Mouse (Mus musculus): ENCODE data around the gene Snd1. TPM values are rescaled to one million over a fixed set of nuclear protein-coding genes. Genes with fewer than 3 reads are reported as not detected.

Snd1 gene
- total and polyA plus RNA-seq, 3 experiments: 83.7 to 377 (median 210) TPM

DNA sequence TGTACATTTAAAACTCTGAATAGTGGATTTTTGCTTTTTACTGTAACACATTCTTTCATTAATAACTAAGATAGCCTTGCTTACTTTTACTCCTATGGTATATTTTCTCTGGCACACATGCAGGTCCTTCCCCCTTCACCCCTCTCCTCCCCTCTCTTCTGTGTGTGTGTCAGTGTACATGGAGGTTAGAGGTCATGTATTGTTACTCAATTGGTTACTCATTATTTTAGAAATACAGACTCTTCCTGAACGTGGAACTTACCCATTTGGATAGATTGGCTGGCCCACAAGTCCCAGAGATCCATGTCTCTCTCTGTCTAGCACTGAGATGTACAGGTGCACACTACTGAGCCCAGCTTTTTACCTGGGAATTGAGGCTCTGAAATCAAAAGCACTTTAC lies 160.2 kb downstream of the Snd1 start:
- H3K4me2 ChIP-seq (ENCODE audit: insufficient read depth, low read depth, poor library complexity, severe bottlenecking): no peak overlapping the region
- no peak overlapping the region for H3K27ac ChIP-seq (ENCODE audit: insufficient read depth, low read depth)
- peaks cover 7% of the 10 kb centered on the region for H3K79me2 ChIP-seq (replicated peaks; ENCODE audit: control insufficient read depth, extremely low read depth, insufficient read depth, poor library complexity, severe bottlenecking)
- no peak for DNase-seq (ENCODE audit: extremely low read depth)
- H3K9me3 ChIP-seq (replicated peaks; ENCODE audit: low read length): no peaks in the 10 kb centered on the region
- no peaks in the 10 kb centered on the region for H3K27me3 ChIP-seq (replicated peaks)
- no peak for TF ChIP-seq ZNF384 (IDR thresholded peaks at IDR 0.05; ENCODE audit: low read depth, low read length)
- no peak for TF ChIP-seq KAT2A (IDR thresholded peaks at IDR 0.05; ENCODE audit: insufficient replicate concordance, low read length)
- TF ChIP-seq E2F4 (IDR thresholded peaks at IDR 0.05; ENCODE audit: insufficient replicate concordance, low read depth, low read length): no peak
- TF ChIP-seq JUND (conservative IDR thresholded peaks at IDR 0.05; ENCODE audit: low read depth, low read length): no peak
- TF ChIP-seq USF1 (IDR thresholded peaks at IDR 0.05; ENCODE audit: low read depth, low read length): no peak
- TF ChIP-seq GABPA (IDR thresholded peaks at IDR 0.05; ENCODE audit: insufficient replicate concordance, low read depth, low read length): no peak
- no peak for TF ChIP-seq EP300 (IDR thresholded peaks at IDR 0.05; ENCODE audit: low read length)
- no peak for TF ChIP-seq MAFK (IDR thresholded peaks at IDR 0.05; ENCODE audit: insufficient replicate concordance, low read length)
- TF ChIP-seq TCF12 (IDR thresholded peaks at IDR 0.05; ENCODE audit: low read depth, low read length): no peak
- no peak for TF ChIP-seq CTCF (conservative IDR thresholded peaks at IDR 0.05 in 1 of 2, IDR thresholded peaks at IDR 0.05 in 1 of 2; ENCODE audit: low read depth in 2 of 2, low read length in 2 of 2)
- TF ChIP-seq IRF4 (IDR thresholded peaks at IDR 0.05; ENCODE audit: low read depth, low read length): no peak
- no peak for TF ChIP-seq ELF1 (IDR thresholded peaks at IDR 0.05; ENCODE audit: low read depth, low read length)
- TF ChIP-seq RAD21 (IDR thresholded peaks at IDR 0.05; ENCODE audit: low read depth, low read length): no peak
- no peak for TF ChIP-seq CHD1 (IDR thresholded peaks at IDR 0.05; ENCODE audit: low read depth, low read length)
- no peak for TF ChIP-seq PAX5 (IDR thresholded peaks at IDR 0.05; ENCODE audit: low read length)
- TF ChIP-seq BHLHE40 (IDR thresholded peaks at IDR 0.05; ENCODE audit: low read depth, low read length): no peak
- TF ChIP-seq RCOR1 (conservative IDR thresholded peaks at IDR 0.05; ENCODE audit: low read depth, low read length): no peak
- H3K4me1 ChIP-seq (ENCODE audit: control insufficient read depth in 1 of 2, insufficient read depth in 2 of 2): no peaks in the 10 kb centered on the region
- dilution Hi-C loops (cut with MboI; ENCODE audit: extremely low pct_ligation_motif_present, extremely low pct_unique_long_range_greater_than_20kb, low sequenced_read_pairs): no loop called here
- in situ Hi-C loops (cut with MboI; ENCODE audit: low pct_ligation_motif_present, low pct_unique_long_range_greater_than_20kb, low sequenced_read_pairs): no loop called here
- H3K4me3 ChIP-seq (replicated peaks in 1 of 3; ENCODE audit: low read depth in 2 of 3, low read length in 2 of 3, poor library complexity in 1 of 3): no peak overlapping the region
- peaks cover 12 to 79% of the 10 kb centered on the region in 2 experiments for H3K36me3 ChIP-seq (replicated peaks in 1 of 2; ENCODE audit: control insufficient read depth in 1 of 2, insufficient read depth in 1 of 2, low read length in 1 of 2)
- H3K9ac ChIP-seq (ENCODE audit: insufficient read depth, low read depth): no peak overlapping the region

DNA sequence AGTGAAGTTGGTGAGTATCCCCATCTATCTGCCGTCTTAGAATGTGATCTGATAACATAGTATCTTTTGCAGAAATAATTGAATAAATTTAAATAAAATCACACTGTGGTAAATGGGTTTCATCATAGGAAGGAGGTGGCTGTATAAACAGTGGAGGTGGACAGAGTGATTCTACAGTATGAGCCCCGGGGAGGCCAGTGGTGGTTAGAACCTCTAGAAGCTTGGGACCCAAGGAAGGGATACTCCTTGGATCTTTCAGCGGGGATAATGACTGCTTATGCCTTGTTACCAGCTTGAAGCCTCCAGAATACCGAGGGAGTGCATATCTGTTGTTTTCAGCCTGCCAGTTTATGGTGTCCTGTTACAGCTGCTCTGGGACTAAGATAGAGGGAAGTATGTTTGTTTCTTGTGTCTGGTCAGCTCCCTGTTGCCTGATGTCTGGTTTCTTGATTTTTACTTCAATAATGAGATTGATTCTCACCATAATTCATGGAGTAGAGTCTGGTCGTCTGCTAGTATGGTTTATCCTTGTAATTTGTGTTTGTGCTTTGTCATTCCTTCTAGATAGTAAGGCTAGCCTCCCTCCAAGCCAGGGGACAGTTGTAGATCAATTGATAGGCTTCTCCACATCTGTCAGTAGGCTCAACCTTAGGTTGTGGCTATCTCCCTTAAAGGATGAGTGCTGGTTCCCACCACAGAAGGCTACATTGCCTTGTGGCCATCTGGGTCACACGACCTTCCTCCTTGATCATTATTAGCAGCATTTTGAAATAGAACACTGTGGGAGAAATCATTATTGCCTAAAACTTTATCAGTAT lies 160.8 kb downstream of the Snd1 start:
- no peak for TF ChIP-seq UBTF (IDR thresholded peaks at IDR 0.05; ENCODE audit: low read depth, low read length)
- no peak for TF ChIP-seq NRF1 (IDR thresholded peaks at IDR 0.05; ENCODE audit: low read depth, low read length)
- no peak for TF ChIP-seq ZKSCAN1 (IDR thresholded peaks at IDR 0.05; ENCODE audit: borderline replicate concordance, low read depth, low read length)
- Histone ChIP-seq H3K4me3 (replicated peaks in 1 of 3; ENCODE audit: low read depth in 2 of 3, low read length in 2 of 3, poor library complexity in 1 of 3) (no peak overlapping the region), H3K27me3 (replicated peaks) (no peaks in the 10 kb centered on the region), H3K79me2 (replicated peaks; ENCODE audit: control insufficient read depth, extremely low read depth, insufficient read depth, poor library complexity, severe bottlenecking) (peaks cover 10% of the 10 kb centered on the region), H3K4me1 (ENCODE audit: control insufficient read depth in 1 of 2, insufficient read depth in 2 of 2) (no peaks in the 10 kb centered on the region), H3K27ac (ENCODE audit: insufficient read depth, low read depth) (no peak overlapping the region), H3K9me3 (replicated peaks; ENCODE audit: low read length) (no peaks in the 10 kb centered on the region), H3K36me3 (replicated peaks in 1 of 2; ENCODE audit: control insufficient read depth in 1 of 2, insufficient read depth in 1 of 2, low read length in 1 of 2) (peaks cover 16 to 80% of the 10 kb centered on the region in 2 experiments), H3K9ac (ENCODE audit: insufficient read depth, low read depth) (no peak overlapping the region), H3K4me2 (ENCODE audit: insufficient read depth, low read depth, poor library complexity, severe bottlenecking) (no peak overlapping the region)
- in situ Hi-C loops (cut with MboI; ENCODE audit: low pct_ligation_motif_present, low pct_unique_long_range_greater_than_20kb, low sequenced_read_pairs) (no loop called here), dilution Hi-C loops (cut with MboI; ENCODE audit: extremely low pct_ligation_motif_present, extremely low pct_unique_long_range_greater_than_20kb, low sequenced_read_pairs) (no loop called here)
- DNase-seq (ENCODE audit: extremely low read depth): no peak
